Mouse (Mus musculus): Measurements from ENCODE around the gene Tmem255b. TPM values are rescaled to one million over a fixed set of nuclear protein-coding genes. Genes with fewer than 3 reads are reported as not detected.

The Tmem255b gene
- polyA plus RNA-seq, 1 experiment from 2014 or later = not detected

Other genes with a start within 250 kb of the Tmem255b start
- 12.9 and 13.0 TPM in 2 replicates for gene Grtp1, start 234.6 kb upstream of the Tmem255b start, polyA plus RNA-seq (2014; fragmentation: Nextera tagmentation; extraction: Ambion mirVana)
- 0.26 and 0.32 TPM in 2 replicates for gene Adprhl1, start 181.0 kb upstream of the Tmem255b start, polyA plus RNA-seq (2014; fragmentation: Nextera tagmentation; extraction: Ambion mirVana)
- 30.2 and 32.5 TPM in 2 replicates for gene Dcun1d2, start 147.1 kb upstream of the Tmem255b start, polyA plus RNA-seq (2014; fragmentation: Nextera tagmentation; extraction: Ambion mirVana)
- gene Tmco3, start 147.0 kb upstream of the Tmem255b start, polyA plus RNA-seq (2014; fragmentation: Nextera tagmentation; extraction: Ambion mirVana) = 36.0 and 37.1 TPM in 2 replicates
- 175 and 188 TPM in 2 replicates for gene Tfdp1, start 96.4 kb upstream of the Tmem255b start, polyA plus RNA-seq (2014; fragmentation: Nextera tagmentation; extraction: Ambion mirVana)
- 0.11 TPM in 1 of 2 replicates, not detected in the other for gene Atp4b, start 38.4 kb upstream of the Tmem255b start, polyA plus RNA-seq (2014; fragmentation: Nextera tagmentation; extraction: Ambion mirVana)
- gene Grk1, start 30.1 kb upstream of the Tmem255b start, polyA plus RNA-seq (2014; fragmentation: Nextera tagmentation; extraction: Ambion mirVana) = 0.03 TPM in 1 of 2 replicates, not detected in the other
- gene Gas6, start 59.3 kb downstream of the Tmem255b start, polyA plus RNA-seq (2014; fragmentation: Nextera tagmentation; extraction: Ambion mirVana) = 5.9 and 9.8 TPM in 2 replicates
- gene 1700029H14Rik, start 127.3 kb downstream of the Tmem255b start, polyA plus RNA-seq (2014; fragmentation: Nextera tagmentation; extraction: Ambion mirVana) = not detected in 2 replicates
- gene Rasa3, start 242.4 kb downstream of the Tmem255b start, polyA plus RNA-seq (2014; fragmentation: Nextera tagmentation; extraction: Ambion mirVana) = 19.4 and 24.3 TPM in 2 replicates

Data from hindbrain, embryonic 11.5 days (tissue).